Mouse (Mus musculus) liver, embryonic 12.5 days (tissue): Measurements from ENCODE around the gene Dydc1. TPM values are rescaled to one million over a fixed set of nuclear protein-coding genes. Genes with fewer than 3 reads are reported as not detected.

ENCODE experiments used
- ATAC-seq: fragments of 200-750 bp; cut with Nextera tagmentation; 2 replicates; pipeline ENCODE4 v1.8.0; 2017; ENCODE audit warnings: moderate number of reproducible peaks, mild to moderate bottlenecking, moderate library complexity
- H3K27ac ChIP-seq: fragments of 300-500 bp; sonication (generic); 2 replicates; pipeline ENCODE4 v1.5.1; 2016; ENCODE audit warnings: mild to moderate bottlenecking
- H3K27me3 ChIP-seq: fragments of 300-500 bp; sonication (generic); replicated peaks from 2 replicates; pipeline ENCODE4 v1.6.1; 2016; ENCODE audit warnings: mild to moderate bottlenecking, moderate library complexity
- H3K36me3 ChIP-seq: fragments of 300-500 bp; sonication (generic); 2 replicates; pipeline ENCODE4 v1.6.1; 2016; ENCODE audit warnings: mild to moderate bottlenecking, moderate library complexity
- H3K4me1 ChIP-seq: fragments of 300-500 bp; sonication (generic); 2 replicates; pipeline ENCODE4 v1.6.1; 2016
- H3K4me2 ChIP-seq: fragments of 300-500 bp; sonication (generic); 2 replicates; pipeline ENCODE4 v1.6.1; 2016; ENCODE audit warnings: mild to moderate bottlenecking, moderate library complexity
- H3K4me3 ChIP-seq: fragments of 300-500 bp; sonication (generic); 2 replicates; pipeline ENCODE4 v1.5.1; 2016; ENCODE audit warnings: mild to moderate bottlenecking, moderate library complexity
- H3K9ac ChIP-seq: fragments of 300-500 bp; sonication (generic); 2 replicates; pipeline ENCODE4 v1.6.1; 2016; ENCODE audit warnings: mild to moderate bottlenecking, moderate library complexity
- H3K9me3 ChIP-seq: fragments of 300-500 bp; sonication (generic); replicated peaks from 2 replicates; pipeline ENCODE4 v1.6.1; 2016; ENCODE audit warnings: mild to moderate bottlenecking, moderate library complexity
- WGBS: fragments of 180-500 bp; shearing (Covaris S2); methylation state at CpG from one replicate; pipeline ENCODE4 v1.1.7; 2016; ENCODE audit not compliant: insufficient replicate concordance; 5-methylcytosine and 5-hydroxymethylcytosine counted together
- polyA plus RNA-seq: library from polyadenylated mRNA; unstranded; fragments of >200 nt; fragmentation: Nextera tagmentation; extraction: Ambion mirVana; gene quantifications from 2 replicates; pipeline ENCODE4 v1.2.1, GENCODE M21; 2016

Dydc1 gene
- polyA plus RNA-seq, 1 experiment from 2014 or later = not detected

DNA sequence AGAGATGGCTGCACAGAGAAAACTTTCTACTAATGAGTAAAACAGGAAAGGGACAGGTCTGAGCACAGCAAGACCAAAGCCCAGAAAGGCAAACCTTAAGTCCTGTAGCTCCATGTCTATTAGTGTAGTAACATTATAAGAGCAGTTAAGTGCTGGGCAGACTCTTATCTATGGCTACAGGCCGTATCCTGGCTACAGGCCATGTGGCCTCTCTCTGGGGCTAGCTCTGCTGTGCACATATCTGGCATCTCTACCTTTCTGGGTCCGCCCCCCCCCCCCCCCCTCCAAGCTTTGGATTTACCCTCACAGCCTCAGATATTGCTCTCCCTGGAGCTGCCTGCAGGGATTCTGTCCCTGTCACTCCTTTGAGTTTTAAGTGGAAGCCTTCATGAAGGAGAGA, 7.5 kb upstream of the Dydc1 start:
- Histone ChIP-seq H3K27ac (peak overlapping the region; percentile 51), H3K9ac (0 out of 2 replicates have a peak overlapping the region, but pooled peaks have one; percentile 3), H3K36me3 (no peaks in the 10 kb centered on the region), H3K4me3 (no peak overlapping the region), H3K27me3 (no peaks in the 10 kb centered on the region), H3K9me3 (no peaks in the 10 kb centered on the region), H3K4me2 (peak overlapping the region; percentile 31), H3K4me1 (peaks cover 24% of the 10 kb centered on the region)
- WGBS = 11% methylated on average over 2 of the region's 2 CpGs
- ATAC-seq = peak; percentile 98

GRCm38 (mm10) chr14:41066416-41066815, 6.3 kb upstream of the Dydc1 start:
- Histone ChIP-seq H3K4me3 (no peak overlapping the region), H3K9me3 (no peaks in the 10 kb centered on the region), H3K4me1 (peaks cover 35% of the 10 kb centered on the region), H3K36me3 (no peaks in the 10 kb centered on the region), H3K4me2 (no peak overlapping the region), H3K27ac (no peak overlapping the region), H3K27me3 (no peaks in the 10 kb centered on the region; the same call in 1 of the 2 replicates), H3K9ac (no peak overlapping the region)
- 4% methylated on average over 1 of the region's 1 CpGs for WGBS
- no peak for ATAC-seq

DNA sequence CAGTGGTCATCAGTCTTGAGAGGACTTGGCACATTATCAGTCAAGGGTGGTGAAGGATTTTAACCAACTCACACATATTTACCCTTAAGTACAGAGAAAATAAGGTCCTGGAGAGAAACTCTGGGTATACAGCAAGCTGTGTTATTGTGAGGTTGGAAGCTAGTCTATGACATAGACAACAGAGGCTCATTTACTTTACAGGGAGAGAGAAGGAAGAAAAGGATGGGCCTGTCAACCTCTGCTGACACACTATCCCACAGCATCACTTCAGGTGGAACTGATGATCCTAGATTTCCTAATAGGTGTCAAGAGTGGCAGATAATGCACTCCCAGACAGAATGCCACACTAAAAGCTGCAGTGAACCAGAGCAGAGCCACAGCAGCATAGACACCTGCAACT, 3.6 kb upstream of the Dydc1 start, which contains the start of gene Dydc2:
Gene Dydc2 (minus strand): TSS at position 101 of the 400 bp plus-strand sequence.
- Histone ChIP-seq H3K4me2 (no peak within 1 kb of the TSS), H3K27ac (no peak within 1 kb of the TSS), H3K4me3 (no peak within 1 kb of the TSS), H3K9ac (no peak within 1 kb of the TSS), H3K27me3 (peaks cover 16% of the 10 kb centered on the region), H3K9me3 (no peaks in the 10 kb centered on the region), H3K4me1 (peaks cover 40% of the 10 kb centered on the region), H3K36me3 (no peaks in the 10 kb centered on the region)
- no peak for ATAC-seq

DNA sequence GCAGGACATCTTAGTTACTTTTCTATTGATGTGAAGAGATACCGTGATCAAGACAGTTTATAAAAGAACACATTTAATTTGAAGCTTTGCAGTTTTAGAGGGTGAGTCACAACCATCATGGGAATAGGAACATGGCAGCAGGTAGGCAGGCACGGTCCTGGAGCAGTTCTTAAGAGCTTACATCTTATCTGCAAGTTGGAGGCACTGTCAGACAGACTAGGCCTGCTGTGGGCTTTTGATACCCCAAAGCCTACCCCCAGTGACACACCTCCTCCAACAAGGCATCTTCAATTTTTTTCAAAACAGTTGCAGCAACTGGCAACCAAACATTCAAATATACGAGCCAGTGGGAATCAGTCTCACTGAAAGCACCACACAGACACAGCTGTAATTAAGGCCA, 2.4 kb upstream of the Dydc1 start:
- Histone ChIP-seq H3K9ac (no peak overlapping the region), H3K27me3 (peaks cover 16% of the 10 kb centered on the region), H3K4me2 (no peak overlapping the region), H3K27ac (no peak overlapping the region), H3K36me3 (no peaks in the 10 kb centered on the region), H3K4me1 (peaks cover 29% of the 10 kb centered on the region), H3K9me3 (no peaks in the 10 kb centered on the region), H3K4me3 (no peak overlapping the region)
- peak; percentile 84 for ATAC-seq
- WGBS = 55% methylated on average over 3 of the region's 3 CpGs

DNA sequence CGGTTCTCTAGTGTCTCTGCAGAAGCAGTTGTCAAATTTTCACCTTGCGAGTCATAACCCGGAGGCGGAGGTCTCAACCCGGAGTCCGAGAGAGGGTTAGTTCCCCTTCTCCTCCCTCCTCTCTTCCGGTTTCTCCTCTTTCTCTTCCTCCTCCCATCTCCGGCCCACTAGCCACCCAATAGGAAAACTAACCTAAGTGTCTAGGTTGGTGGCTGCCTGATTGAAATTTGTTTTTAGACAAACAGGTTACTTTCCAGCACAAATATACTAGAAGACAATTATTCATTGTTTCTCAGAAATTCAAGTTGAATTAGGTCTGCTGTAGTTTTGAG, 199 bp downstream of the Dydc1 start:
- Histone ChIP-seq H3K4me2 (peak overlapping the region; percentile 69), H3K36me3 (no peaks in the 10 kb centered on the region), H3K9ac (no peak overlapping the region), H3K4me1 (peaks cover 17% of the 10 kb centered on the region), H3K27ac (no peak overlapping the region), H3K27me3 (peaks cover 16% of the 10 kb centered on the region), H3K4me3 (peak overlapping the region; percentile 45), H3K9me3 (no peaks in the 10 kb centered on the region)
- ATAC-seq = no peak
- WGBS = 3% methylated on average over 8 of the region's 8 CpGs

DNA sequence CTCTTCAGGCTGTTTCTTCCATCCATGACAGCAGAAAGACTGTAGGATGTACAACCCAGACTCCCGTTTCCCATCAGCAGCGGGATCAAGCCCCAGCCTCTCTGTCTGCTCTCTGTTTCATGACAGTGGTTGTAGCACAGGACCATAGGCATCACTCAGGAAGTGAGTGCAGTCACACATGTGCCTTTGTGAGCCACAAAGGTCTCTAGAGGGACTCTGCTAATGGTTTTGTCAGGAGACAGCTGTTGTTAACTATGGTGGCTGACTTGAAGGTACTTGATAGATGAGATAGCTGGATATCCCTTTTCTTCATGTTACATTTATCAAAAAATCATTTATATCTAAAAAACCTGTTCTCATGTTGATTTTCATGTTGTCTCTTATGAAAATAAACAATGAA, 9.7 kb downstream of the Dydc1 start:
- no peaks in the 10 kb centered on the region for H3K9me3 ChIP-seq
- no peaks in the 10 kb centered on the region for H3K4me1 ChIP-seq
- no peak overlapping the region for H3K4me2 ChIP-seq
- no peak for ATAC-seq
- WGBS = 60% methylated on average over 2 of the region's 2 CpGs
- H3K4me3 ChIP-seq = no peak overlapping the region
- no peaks in the 10 kb centered on the region for H3K27me3 ChIP-seq
- no peak overlapping the region for H3K27ac ChIP-seq
- H3K36me3 ChIP-seq = no peaks in the 10 kb centered on the region
- H3K9ac ChIP-seq = no peak overlapping the region

DNA sequence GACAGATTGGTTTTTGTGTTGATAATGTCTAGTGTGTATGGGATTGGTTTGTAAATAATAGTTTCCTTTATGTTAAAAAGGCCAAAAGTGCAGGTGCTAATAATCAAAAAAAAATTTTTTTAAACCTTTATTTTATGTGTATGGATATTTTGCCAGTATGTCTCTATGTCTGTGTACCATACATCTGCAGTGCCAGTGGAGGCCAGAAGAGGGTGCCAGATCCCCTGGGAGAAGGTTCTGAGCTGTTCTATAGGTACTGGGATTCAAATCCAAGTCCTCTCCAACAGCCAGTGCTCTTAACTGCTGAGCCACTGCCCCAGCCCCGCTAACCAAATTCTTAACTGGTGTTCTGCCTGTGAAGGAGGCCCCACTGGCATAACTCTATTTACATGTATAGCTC, 14.8 kb downstream of the Dydc1 start:
- ATAC-seq = no peak

DNA sequence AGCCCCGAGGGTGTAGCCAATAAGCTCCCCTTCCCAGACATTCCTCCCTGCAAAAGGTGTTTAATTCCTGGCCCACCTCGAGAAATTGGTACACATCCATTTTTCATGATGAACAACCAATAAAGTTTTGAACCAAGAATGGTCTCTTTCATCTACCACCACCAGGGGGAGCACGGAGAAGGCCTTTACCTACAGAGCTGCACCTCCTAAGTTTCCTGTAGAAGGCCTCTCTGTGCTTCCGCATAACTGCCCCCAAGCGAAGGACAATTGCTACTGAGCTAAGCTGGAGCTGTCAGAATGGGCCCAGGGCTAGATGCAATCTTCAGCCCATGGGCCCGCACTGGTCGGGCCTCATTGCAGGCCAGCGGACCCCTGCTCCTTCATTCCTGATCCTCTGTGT, 18.1 kb downstream of the Dydc1 start:
- Histone ChIP-seq H3K36me3 (no peaks in the 10 kb centered on the region), H3K27ac (no peak overlapping the region), H3K4me1 (no peaks in the 10 kb centered on the region), H3K27me3 (no peaks in the 10 kb centered on the region; the same call in 1 of the 2 replicates), H3K9ac (no peak overlapping the region), H3K4me3 (no peak overlapping the region), H3K4me2 (no peak overlapping the region), H3K9me3 (no peaks in the 10 kb centered on the region)
- WGBS = 33% methylated on average over 8 of the region's 8 CpGs
- ATAC-seq = no peak

More for the DNA sequence above, 14.8 kb downstream of the Dydc1 start:
- Histone ChIP-seq H3K36me3 (no peaks in the 10 kb centered on the region), H3K4me1 (no peaks in the 10 kb centered on the region), H3K27me3 (no peaks in the 10 kb centered on the region), H3K9ac (no peak overlapping the region), H3K4me3 (no peak overlapping the region), H3K4me2 (no peak overlapping the region), H3K27ac (no peak overlapping the region), H3K9me3 (no peaks in the 10 kb centered on the region)
- 54% methylated on average over 1 of the region's 1 CpGs for WGBS

- Histone ChIP-seq H3K36me3 (no peaks in the 10 kb centered on the region), H3K27me3 (no peaks in the 10 kb centered on the region; the same call in 1 of the 2 replicates), H3K4me1 (no peaks in the 10 kb centered on the region), H3K9ac (no peak overlapping the region), H3K9me3 (no peaks in the 10 kb centered on the region), H3K4me2 (no peak overlapping the region), H3K27ac (no peak overlapping the region), H3K4me3 (no peak overlapping the region)
- 39% methylated on average over 1 of the region's 1 CpGs for WGBS
- no peak for ATAC-seq
These were observed 21.4 kb downstream of the Dydc1 start for GRCm38 (mm10) chr14:41094114-41094513.

- H3K27ac ChIP-seq = no peak overlapping the region
- H3K4me3 ChIP-seq = no peak overlapping the region
- no peaks in the 10 kb centered on the region for H3K36me3 ChIP-seq
- H3K4me1 ChIP-seq = no peaks in the 10 kb centered on the region
- ATAC-seq = no peak
- H3K27me3 ChIP-seq = no peaks in the 10 kb centered on the region; the same call in 1 of the 2 replicates
- no peaks in the 10 kb centered on the region for H3K9me3 ChIP-seq
- no peak overlapping the region for H3K4me2 ChIP-seq
- 59% methylated on average over 3 of the region's 3 CpGs for WGBS
- H3K9ac ChIP-seq = no peak overlapping the region
These were observed 23.7 kb downstream of the Dydc1 start for GRCm38 (mm10) chr14:41096296-41096860.

- Histone ChIP-seq H3K4me3 (no peak overlapping the region), H3K4me1 (no peaks in the 10 kb centered on the region), H3K36me3 (no peaks in the 10 kb centered on the region), H3K9ac (no peak overlapping the region), H3K27ac (no peak overlapping the region), H3K4me2 (no peak overlapping the region), H3K27me3 (no peaks in the 10 kb centered on the region; the same call in 1 of the 2 replicates), H3K9me3 (no peaks in the 10 kb centered on the region)
- ATAC-seq = no peak
- WGBS = 61% methylated on average over 1 of the region's 1 CpGs
These were observed 26.0 kb downstream of the Dydc1 start for GRCm38 (mm10) chr14:41098726-41099125.

DNA sequence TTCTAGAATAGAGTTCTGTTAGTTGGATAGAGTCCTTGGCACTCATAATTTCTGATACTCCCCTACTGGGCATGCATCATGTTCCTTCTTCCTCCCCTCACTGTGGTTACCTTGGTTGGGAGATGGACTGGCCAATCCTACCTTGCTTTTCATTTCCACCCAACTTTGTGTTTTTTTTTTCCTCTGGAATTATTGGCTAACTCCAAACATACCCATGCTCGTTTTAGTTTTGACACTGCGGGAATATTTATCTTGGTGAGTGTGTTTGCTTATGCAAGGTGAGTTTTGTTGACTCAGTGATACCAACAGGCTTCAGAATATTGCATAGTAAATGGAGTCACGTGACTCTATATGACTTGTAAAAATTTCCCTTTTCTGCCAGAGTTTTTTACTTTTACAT, 28.0 kb downstream of the Dydc1 start:
- no peak for ATAC-seq
- Histone ChIP-seq H3K4me2 (no peak overlapping the region), H3K36me3 (no peaks in the 10 kb centered on the region), H3K4me1 (no peaks in the 10 kb centered on the region), H3K27me3 (no peaks in the 10 kb centered on the region), H3K9ac (no peak overlapping the region), H3K9me3 (no peaks in the 10 kb centered on the region), H3K4me3 (no peak overlapping the region), H3K27ac (no peak overlapping the region)
- 59% methylated on average over 3 of the region's 3 CpGs for WGBS

- no peaks in the 10 kb centered on the region for H3K27me3 ChIP-seq
These were observed 28.5 kb downstream of the Dydc1 start for GRCm38 (mm10) chr14:41101242-41101641.

More at GRCm38 (mm10) chr14:41101242-41101641, 28.5 kb downstream of the Dydc1 start:
- no peak overlapping the region for H3K4me2 ChIP-seq
- no peaks in the 10 kb centered on the region for H3K36me3 ChIP-seq
- H3K9me3 ChIP-seq = no peaks in the 10 kb centered on the region
- ATAC-seq = no peak
- no peak overlapping the region for H3K9ac ChIP-seq
- 60% methylated on average over 5 of the region's 5 CpGs for WGBS
- no peak overlapping the region for H3K27ac ChIP-seq
- H3K4me1 ChIP-seq = no peaks in the 10 kb centered on the region
- H3K4me3 ChIP-seq = no peak overlapping the region
